Mouse (Mus musculus) bone marrow, adult 2 months (tissue): ENCODE results near the gene Hoxb3. TPM values are rescaled to one million over a fixed set of nuclear protein-coding genes. Genes with fewer than 3 reads are reported as not detected.

ENCODE experiments used
- H3K27ac ChIP-seq: fragments of 200-500 bp; 2 replicates; pipeline ENCODE4 v1.5.1; 2012; ENCODE audit warnings: low read depth, mild to moderate bottlenecking, control low read depth, inconsistent platforms, low read length; ENCODE audit not compliant: control insufficient read depth, poor library complexity, insufficient read depth
- H3K4me1 ChIP-seq: fragments of 200-500 bp; 2 replicates; pipeline ENCODE4 v1.6.1; 2011; ENCODE audit warnings: low read length; ENCODE audit not compliant: control insufficient read depth, insufficient read depth
- H3K4me3 ChIP-seq: fragments of 200-500 bp; replicated peaks from 2 replicates; pipeline ENCODE3; 2011; ENCODE audit warnings: mild to moderate bottlenecking, low read depth, low read length, control low read depth; ENCODE audit not compliant: control insufficient read depth
- CTCF ChIP-seq: fragments of 200-500 bp; IDR thresholded peaks from 2 replicates; pipeline ENCODE4 v1.5.1; 2011; ENCODE audit warnings: low read length, control low read depth; ENCODE audit not compliant: control insufficient read depth, insufficient read depth
- POLR2A ChIP-seq: fragments of 200-500 bp; IDR thresholded peaks from 2 replicates; pipeline ENCODE4 v1.6.1; 2011; ENCODE audit warnings: low read depth, mild to moderate bottlenecking, control low read depth, low read length, borderline replicate concordance; ENCODE audit not compliant: control insufficient read depth
- WGBS: fragments of 180-500 bp; shearing (Covaris S2); methylation state at CpG from one replicate; pipeline ENCODE4 v1.1.7; 2018; 5-methylcytosine and 5-hydroxymethylcytosine counted together
- polyA plus RNA-seq: library from polyadenylated mRNA; stranded (reverse); fragments of >200 nt; gene quantifications from 2 replicates; pipeline ENCODE4 v1.2.4, GENCODE M21; 2011; ENCODE audit warnings: low replicate concordance; ENCODE audit not compliant: missing spikeins, insufficient read depth, insufficient read length

The Hoxb3 gene
- polyA plus RNA-seq, 1 experiment, result 1.0 TPM

DNA sequence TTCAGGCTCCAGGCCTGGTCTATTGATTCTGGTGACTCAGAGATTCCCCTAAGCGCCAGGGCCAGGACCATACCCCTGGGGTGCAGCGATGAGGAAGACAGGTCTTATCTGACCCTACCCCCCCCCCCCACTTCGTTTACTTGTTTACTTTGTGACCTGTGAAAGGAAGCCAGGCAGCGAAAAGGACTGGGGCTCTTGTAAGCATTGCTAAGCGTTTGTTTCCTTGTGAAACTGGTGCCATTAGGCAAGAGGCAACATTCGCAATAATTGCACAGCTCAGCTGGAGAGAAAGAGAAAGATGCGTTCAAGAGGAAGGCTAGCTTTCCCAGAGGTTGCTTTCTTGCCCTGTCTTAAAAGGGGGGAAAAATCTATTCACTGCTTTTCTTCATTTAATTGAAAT is 46.0 kb downstream of the Hoxb3 start:
- no peaks in the 10 kb centered on the region; the same call in 1 of the 2 replicates for H3K4me1 ChIP-seq
- WGBS, result 47% methylated on average over 7 of the region's 7 CpGs
- no peak overlapping the region for H3K4me3 ChIP-seq
- 0 out of 2 replicates have a peak overlapping the region, but pooled peaks have one; percentile 22 for H3K27ac ChIP-seq
- TF ChIP-seq POLR2A, result no peak
- TF ChIP-seq CTCF, result no peak

DNA sequence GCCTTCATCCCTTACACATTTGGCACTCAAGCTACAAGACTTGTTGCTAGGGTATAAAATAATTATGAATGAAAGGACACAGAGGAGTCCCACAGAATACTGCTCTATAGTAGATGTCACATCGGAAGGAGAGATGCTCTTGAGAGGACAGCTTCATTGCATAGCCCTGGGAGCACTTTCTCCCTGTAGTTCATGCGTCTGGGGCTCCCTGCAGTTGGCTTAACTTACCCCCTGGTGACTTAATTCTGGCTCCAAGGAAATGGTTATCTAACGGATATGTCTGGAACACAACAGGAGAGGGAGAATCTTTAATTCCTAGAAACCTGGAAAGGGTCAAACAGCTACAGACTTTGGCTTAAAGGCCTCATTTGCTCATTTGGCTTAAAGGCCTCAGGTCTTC is 48.6 kb downstream of the Hoxb3 start:
- 82% methylated on average over 3 of the region's 3 CpGs for WGBS
- TF ChIP-seq CTCF (no peak), POLR2A (no peak)
- no peak overlapping the region for H3K4me3 ChIP-seq
- no peaks in the 10 kb centered on the region; the same call in 1 of the 2 replicates for H3K4me1 ChIP-seq
- no peak overlapping the region for H3K27ac ChIP-seq

DNA sequence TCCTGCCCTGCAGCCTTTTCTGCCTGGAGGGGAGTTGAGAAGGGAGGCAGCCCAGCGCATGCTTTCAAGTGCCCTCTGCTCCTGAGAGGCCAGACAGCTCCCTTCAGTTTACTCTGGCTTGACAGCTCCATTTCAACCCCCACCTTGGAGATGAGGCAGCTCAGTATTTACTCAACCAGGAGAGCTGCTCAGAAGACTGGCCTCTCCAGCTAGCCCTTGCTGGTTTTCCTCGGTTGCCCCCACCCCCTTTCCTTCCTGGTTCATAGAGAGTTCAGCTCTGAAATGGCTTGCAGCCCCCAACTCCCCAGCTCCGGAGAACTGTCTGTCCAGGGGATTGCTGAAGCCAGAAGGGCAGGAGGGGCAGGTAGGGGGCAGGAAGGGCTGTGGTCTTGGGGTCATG is 49.4 kb downstream of the Hoxb3 start:
- no peaks in the 10 kb centered on the region; the same call in 1 of the 2 replicates for H3K4me1 ChIP-seq
- H3K27ac ChIP-seq, result no peak overlapping the region; the same call in 1 of the 2 replicates
- WGBS, result 51% methylated on average over 3 of the region's 3 CpGs
- no peak overlapping the region for H3K4me3 ChIP-seq
- TF ChIP-seq CTCF (no peak), POLR2A (no peak)

DNA sequence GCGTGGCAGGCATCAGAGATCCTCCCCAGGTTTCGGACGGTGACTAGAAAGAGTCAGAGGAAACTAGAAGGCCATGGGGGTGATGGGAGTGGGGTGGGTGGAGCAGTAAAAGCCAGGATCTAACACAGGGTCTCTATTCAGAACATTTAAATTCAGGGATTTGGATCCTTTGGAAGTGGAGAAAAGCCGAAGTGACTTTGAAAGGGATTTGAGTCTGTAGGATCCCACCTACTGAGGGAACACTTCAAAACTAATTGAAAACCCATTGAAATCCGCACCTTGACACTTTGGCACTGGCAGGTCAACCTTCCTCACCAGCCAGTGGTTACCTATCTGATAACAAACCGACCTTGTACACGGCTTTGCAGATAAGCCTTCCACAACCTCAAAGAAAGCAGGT is 51.7 kb downstream of the Hoxb3 start:
- no peaks in the 10 kb centered on the region for H3K4me1 ChIP-seq
- H3K4me3 ChIP-seq, result no peak overlapping the region
- TF ChIP-seq POLR2A (no peak), CTCF (no peak)
- no peak overlapping the region for H3K27ac ChIP-seq
- 60% methylated on average over 7 of the region's 7 CpGs for WGBS

DNA sequence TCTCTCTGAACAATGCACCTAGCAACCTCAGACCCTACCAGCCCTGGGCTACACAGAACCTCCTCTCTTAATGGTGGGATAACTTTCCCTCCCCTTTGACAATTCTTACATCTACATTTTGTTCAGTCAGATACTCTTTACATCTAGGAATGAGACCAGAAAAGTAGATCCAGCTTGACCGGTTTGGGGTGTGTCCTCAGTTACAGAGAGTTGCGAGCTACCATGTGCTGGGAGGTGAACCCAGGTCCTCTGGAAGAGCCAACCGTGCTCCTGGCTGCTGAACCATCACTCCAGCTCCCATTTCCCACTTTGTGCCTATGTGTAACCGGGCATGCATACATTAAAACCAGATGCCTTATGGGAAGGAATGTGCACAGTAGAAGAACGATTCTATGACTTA is 60.3 kb downstream of the Hoxb3 start:
- TF ChIP-seq CTCF (no peak), POLR2A (no peak)
- no peaks in the 10 kb centered on the region for H3K4me1 ChIP-seq
- H3K4me3 ChIP-seq, result no peak overlapping the region
- WGBS, result 60% methylated on average over 5 of the region's 5 CpGs
- no peak overlapping the region for H3K27ac ChIP-seq

DNA sequence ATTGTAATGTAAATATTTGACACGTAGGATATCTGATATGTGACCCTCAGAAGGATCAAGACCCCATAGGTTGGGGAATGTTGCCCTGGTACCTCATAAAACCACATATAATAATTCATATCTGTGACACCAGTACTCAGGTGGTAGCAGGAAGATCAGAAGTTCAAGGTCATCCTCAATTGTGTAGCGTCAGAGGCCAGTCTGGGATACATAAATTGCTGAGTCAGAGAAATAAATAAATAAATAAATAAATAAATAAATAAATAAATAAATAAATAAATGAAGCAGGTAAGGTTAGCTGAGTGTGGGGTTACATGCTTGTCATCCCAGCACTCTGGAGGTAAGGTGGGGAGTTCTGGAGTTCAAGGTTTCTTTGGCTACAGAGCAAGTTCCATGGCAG is 64.5 kb downstream of the Hoxb3 start:
- H3K27ac ChIP-seq, result no peak overlapping the region
- no peak overlapping the region for H3K4me3 ChIP-seq
- 82% methylated on average over 2 of the region's 2 CpGs for WGBS
- no peaks in the 10 kb centered on the region for H3K4me1 ChIP-seq
- TF ChIP-seq CTCF (no peak), POLR2A (no peak)

DNA sequence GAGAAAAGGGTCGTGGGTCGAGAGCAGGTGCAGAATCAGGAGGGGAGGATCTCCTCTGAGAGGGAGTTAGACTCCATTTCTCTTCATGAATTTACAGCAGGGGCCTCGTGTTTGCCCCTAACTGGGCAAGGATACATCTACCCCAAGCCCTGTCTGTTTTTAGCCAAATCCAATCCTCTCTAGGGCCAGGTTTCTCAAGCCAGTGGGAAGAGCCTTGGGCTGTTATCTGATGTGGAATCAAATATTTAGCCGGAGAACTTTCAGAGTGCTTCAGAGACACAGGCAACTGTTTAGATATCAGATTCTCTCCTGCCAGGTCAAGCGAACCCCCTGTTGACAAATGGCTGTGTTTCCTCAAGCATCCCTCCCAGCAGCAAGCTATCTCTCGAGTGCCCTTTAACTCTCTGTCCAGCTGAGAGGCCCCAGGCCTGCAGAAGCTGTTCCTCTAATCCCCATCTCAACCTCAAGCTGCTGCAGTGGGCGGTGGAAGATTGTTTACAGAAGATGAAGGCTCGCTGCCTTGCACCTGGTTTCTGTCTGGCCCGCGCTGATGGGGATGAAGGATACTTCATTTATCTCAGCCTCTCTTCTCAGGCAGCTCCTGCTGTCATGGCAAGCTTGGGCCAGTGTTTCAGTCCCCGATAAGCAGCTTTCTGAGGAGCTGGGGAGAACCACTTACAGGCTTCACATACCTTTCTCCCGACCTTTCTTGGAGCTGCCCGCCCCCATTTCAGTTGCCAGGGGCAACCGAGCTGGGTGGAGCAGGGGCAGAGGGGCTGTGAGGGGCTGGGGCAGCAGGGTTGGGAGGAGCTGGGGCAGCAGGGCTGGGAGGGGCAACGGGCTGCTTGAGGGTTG is 73.9 kb downstream of the Hoxb3 start:
- 66% methylated on average over 15 of the region's 15 CpGs for WGBS
- Histone ChIP-seq H3K4me1 (no peaks in the 10 kb centered on the region), H3K4me3 (no peak overlapping the region), H3K27ac (no peak overlapping the region)
- no peak for TF ChIP-seq POLR2A
- TF ChIP-seq CTCF, result no peak

Other genes starting within 250 kb of the Hoxb3 start
- gene Atp5g1, start 247.7 kb upstream of the Hoxb3 start, polyA plus RNA-seq, result 93.8 and 117 TPM in 2 replicates
- 7.2 TPM in 1 of 2 replicates, not detected in the other for gene Calcoco2, start 211.4 kb upstream of the Hoxb3 start, polyA plus RNA-seq
- not detected in 2 replicates for gene Ttll6, start 189.5 kb upstream of the Hoxb3 start, polyA plus RNA-seq
- gene Hoxb13, start 129.0 kb upstream of the Hoxb3 start, polyA plus RNA-seq, result not detected in 2 replicates
- gene Hoxb9, start 51.9 kb upstream of the Hoxb3 start, polyA plus RNA-seq, result 0.77 TPM in 1 of 2 replicates, not detected in the other
- 0.75 TPM in 1 of 2 replicates, not detected in the other for gene Hoxb8, start 41.4 kb upstream of the Hoxb3 start, polyA plus RNA-seq
- 2.5 TPM in 1 of 2 replicates, not detected in the other for gene Hoxb7, start 36.7 kb upstream of the Hoxb3 start, polyA plus RNA-seq
- gene Hoxb6, start 30.9 kb upstream of the Hoxb3 start, polyA plus RNA-seq, result 1.8 and 4.4 TPM in 2 replicates
- 0.52 and 1.3 TPM in 2 replicates for gene Hoxb5, start 20.0 kb upstream of the Hoxb3 start, polyA plus RNA-seq
- gene Hoxb4, start 5.1 kb upstream of the Hoxb3 start, polyA plus RNA-seq, result 3.3 and 7.6 TPM in 2 replicates
- gene Hoxb2, start 27.2 kb downstream of the Hoxb3 start, polyA plus RNA-seq, result 0.72 and 3.0 TPM in 2 replicates
- gene Hoxb1, start 42.4 kb downstream of the Hoxb3 start, polyA plus RNA-seq, result not detected in 2 replicates
- gene Skap1, start 141.3 kb downstream of the Hoxb3 start, polyA plus RNA-seq, result 4.9 and 5.0 TPM in 2 replicates